Mouse (Mus musculus): ENCODE measurements around the gene Mta1. TPM values are rescaled to one million over a fixed set of nuclear protein-coding genes. Genes with fewer than 3 reads are reported as not detected.

The Mta1 gene
- total RNA-seq, 1 experiment from 2014 or later: 53.3 TPM

DNA sequence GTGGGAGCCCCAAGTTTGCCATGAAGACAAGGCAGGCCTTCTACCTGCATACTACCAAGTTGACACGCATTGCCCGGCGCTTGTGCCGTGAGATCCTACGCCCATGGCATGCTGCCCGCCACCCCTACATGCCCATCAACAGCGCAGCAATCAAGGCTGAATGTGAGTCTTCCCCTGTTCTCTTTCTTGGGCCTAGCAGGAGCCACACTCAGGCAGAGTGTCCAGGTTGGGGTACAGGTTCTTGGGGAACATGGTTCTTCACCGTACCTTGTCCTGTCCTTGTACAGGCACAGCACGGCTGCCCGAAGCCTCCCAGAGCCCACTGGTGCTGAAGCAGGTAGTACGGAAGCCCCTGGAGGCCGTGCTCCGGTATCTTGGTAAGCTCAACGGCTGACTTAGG is 33.5 kb downstream of the Mta1 start:
- no peak for ATAC-seq (replicated peaks; ENCODE audit: low read depth, poor library complexity, severe bottlenecking)

- no peak for ATAC-seq (replicated peaks; ENCODE audit: low read depth, poor library complexity, severe bottlenecking)
Measured at GRCm38 (mm10) chr12:113132567-113132966, 34.5 kb downstream of the Mta1 start.

GRCm38 (mm10) chr12:113133260-113133659 is 35.2 kb downstream of the Mta1 start:
- no peak for ATAC-seq (replicated peaks; ENCODE audit: low read depth, poor library complexity, severe bottlenecking)

DNA sequence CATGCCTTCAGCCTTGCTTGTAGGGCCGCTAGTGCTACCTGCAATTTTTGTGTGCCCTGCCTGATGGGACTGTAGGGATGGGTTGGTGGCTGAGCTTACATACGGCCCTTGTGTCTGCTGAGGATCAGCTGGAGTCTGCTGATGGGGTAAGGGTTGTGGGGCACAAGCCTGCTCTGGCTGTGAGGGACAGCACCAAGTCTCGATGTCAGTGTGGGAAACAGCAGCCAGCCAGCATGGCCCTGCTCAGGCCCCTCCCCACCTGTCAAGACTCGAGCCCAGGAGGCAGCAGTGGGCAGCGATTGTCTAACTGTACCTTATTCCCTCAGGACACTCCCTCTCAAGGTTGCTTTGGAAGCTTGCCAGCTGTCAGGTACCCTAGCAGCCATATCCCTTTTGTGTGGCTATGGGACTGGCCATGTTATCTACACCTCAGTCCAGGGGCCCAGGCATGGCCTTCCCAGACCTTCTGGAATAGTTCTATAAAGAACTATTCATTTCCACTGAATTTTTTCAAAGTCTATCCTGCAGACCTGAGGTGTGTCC is 35.9 kb downstream of the Mta1 start:
- no peak for ATAC-seq (replicated peaks; ENCODE audit: low read depth, poor library complexity, severe bottlenecking)

DNA sequence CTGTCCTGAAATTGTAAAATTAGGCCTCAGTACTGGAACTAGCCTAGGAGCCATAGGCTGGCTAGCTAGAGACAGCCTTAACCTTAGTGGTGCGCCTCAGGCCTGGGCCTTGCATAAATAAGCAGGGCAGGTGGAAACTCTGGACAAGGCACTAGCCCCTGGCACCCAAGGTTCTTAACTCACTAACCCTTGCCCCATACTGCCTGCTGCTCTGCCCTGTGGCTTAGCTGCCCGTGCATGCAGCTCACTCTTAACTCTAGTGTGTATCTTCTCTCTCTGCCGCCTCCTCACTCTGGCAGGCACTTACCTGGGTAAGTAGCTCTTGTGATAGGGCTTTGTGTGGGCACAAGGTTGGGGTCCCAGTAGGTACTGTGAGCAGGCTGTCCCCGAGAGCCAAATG is 36.4 kb downstream of the Mta1 start:
- no peak for ATAC-seq (replicated peaks; ENCODE audit: low read depth, poor library complexity, severe bottlenecking)

DNA sequence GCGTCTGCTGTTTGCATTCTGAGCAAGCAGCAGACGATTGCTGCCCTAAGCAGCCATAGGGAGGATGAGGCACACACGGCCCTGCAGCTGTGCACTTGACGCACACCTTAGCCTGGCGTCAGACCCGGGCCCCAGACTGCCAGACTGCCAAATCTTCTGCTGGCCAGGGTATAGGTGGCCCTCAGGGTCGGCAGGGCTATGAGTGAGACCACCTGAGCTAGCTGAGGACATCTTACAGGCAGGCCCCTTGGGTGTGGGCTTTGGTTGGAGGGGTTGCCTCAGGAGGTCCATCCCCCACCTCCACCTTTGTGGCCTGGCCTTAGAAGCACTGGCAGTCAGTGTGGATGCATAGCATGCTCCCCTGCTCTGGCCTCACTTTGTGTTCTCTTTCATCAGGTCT is 37.3 kb downstream of the Mta1 start:
- ATAC-seq (replicated peaks; ENCODE audit: low read depth, poor library complexity, severe bottlenecking): no peak

DNA sequence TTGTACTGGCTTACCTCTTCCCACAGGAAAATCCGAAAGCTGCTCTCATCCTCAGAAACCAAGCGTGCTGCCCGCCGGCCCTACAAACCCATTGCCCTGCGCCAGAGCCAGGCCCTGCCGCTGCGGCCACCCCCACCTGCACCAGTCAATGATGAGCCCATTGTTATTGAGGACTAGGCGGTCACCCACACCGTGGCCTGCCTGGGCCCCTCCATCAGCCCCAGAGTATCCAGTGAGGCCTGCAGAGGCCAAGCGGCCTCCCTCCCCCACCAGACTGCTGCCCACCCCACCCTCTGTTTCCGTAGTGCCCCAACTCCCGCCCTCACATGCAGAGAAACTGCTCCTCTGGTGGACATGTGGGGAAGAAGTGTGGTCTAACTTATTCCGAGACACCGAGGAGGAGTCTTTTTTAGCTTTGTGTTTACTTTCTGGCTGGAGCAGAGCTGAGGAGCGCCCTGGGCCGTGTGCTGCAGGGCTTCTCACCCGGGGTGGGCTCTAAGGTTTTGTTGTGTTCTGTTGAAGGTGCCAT is 38.5 kb downstream of the Mta1 start:
- ATAC-seq (replicated peaks; ENCODE audit: low read depth, poor library complexity, severe bottlenecking): no peak

GRCm38 (mm10) chr12:113137260-113138213 is 39.5 kb downstream of the Mta1 start:
- ATAC-seq (replicated peaks; ENCODE audit: low read depth, poor library complexity, severe bottlenecking): no peak

DNA sequence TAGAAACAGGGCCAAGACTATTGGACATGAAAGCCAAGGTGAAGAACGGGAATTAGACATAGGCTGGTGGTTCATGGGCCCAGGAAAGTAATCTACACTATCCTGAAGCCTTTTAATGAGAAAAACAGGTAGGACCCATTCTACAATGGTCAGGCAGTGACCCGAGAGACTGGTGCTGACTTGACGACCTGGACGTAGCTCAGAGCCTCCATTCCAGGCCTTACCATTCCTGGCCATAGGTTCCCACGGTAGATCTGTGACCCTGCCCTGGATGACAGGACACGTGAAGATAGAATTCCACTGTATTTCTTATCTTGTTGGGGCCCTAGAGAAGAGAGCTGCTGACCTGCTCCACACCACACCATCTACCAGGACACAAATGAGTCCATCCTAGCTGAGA is 40.2 kb downstream of the Mta1 start:
- no peak for ATAC-seq (replicated peaks; ENCODE audit: low read depth, poor library complexity, severe bottlenecking)

DNA sequence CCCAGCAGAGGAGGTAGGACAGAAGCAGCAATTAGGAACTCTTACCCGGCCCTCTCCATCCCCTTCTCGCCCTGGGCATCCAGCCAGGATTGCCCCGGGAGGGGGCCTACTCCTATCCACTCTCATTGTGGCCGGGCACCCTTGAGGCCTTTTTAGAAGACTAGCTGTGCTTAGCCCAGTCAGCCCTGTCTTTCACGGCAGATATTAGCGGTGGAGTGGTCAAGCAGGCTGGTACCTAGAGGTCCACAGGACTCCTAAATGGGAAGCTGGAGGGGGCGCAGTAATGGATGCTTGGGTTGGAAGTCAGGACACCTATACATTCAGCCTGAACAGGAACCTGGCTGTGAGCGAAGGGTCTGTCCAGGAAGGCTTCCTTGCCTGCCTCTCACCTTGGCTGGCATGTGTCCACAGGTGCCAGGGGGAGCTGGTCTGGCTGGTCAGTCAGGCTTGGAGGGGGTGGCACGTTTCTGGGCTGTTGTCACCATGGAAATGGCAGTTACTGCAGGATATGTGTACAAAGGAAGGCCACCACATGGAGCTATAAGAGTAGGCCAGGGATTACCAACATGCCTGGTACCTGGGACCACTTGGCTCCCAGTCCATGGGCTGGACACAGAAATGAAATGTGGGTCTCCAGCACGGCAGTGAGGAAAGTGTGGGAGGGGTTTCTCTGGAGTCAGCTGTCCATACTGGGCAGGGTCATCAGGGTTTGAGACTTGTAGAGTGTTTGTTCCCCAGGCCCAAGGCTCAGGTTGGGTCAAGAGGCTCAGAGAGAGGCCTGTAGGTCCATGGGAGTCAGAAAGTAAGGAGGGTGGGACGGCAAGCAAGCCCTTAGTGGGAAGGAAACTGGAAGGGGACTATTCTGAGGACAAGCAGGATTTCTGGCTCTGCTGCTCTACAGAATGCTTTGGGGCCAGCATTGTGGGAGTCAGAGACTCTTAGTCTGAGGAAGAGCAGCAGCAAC is 41.1 kb downstream of the Mta1 start:
- ATAC-seq (replicated peaks; ENCODE audit: low read depth, poor library complexity, severe bottlenecking): no peak

DNA sequence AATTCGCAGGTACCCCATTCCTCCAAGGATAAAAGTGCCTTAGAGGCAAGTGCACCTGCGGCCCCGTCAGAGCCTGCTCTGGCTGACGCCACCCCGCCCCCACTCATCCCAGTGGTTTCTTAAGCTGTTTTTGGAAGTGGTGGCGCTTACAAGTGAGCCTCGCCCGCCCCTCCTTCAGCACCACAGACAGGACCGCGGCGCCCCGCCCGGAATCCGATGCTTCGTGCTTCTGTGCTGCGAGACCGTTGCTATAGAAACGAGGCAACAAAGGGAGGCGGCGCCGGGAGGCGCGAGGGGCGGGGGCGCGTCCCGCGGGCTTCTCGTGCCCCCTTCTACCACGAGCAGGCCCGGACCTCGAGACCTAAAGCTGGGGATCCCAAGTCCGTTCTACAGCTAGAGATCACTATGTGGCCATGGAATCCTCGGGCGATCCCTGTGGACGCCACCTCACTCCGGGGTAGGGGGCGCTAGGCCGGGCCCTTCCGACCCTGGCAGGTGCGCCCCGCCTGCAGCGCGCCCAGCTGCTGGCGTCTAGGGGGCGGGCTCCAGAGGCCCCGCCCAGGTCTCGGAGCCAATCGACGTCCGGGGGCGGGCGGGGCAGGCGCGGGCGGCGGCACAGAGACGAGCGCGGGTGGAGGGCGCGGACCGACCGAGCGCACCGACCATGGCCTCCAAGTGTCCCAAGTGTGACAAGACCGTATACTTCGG is 42.0 kb downstream of the Mta1 start, which contains the start of gene Crip2:
Gene Crip2, plus strand, starts transcription at position 329 of the 708 bp plus-strand sequence.
- ATAC-seq (replicated peaks; ENCODE audit: low read depth, poor library complexity, severe bottlenecking): peak; percentile 62

DNA sequence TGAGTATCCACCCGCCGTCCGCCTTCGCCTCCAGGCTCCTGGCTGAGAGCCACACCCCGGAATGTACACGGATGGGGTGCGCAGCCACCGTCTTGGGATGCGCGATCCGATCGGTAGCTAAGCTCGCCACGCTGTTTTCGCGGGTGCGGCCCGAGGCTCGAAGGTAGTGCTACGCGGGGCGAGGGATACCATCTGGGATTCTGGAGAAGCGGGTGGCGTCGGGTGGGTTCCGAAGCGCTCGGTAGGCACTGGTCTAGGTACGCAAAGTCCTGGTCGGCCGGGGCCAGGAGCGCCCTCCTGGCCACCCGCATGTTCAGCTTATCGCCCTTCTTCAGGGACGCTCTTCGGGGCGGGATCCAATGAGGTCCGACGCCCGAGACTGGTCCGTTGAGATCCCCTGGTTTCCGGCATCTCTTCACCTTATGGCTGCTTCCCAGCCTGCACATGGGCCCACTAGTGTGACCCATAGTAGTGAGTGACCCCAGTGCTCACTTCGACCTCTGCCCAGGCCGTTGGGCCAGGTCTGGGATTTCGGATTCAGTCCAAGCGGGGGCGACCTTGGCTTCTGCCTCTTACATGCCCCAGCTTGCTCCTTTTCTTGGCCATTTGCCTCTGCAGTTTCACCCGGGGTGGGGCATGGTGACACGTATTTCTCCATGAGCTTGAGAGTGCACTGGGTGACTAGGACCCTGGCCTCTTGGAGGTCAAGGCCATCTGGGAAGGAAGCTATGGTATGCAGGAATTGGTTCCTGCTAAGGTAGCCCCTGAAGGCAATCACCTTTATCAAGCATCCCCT is 42.7 kb downstream of the Mta1 start:
- ATAC-seq (replicated peaks; ENCODE audit: low read depth, poor library complexity, severe bottlenecking): peak; percentile 19

GRCm38 (mm10) chr12:113141531-113141973 is 43.5 kb downstream of the Mta1 start:
- no peak for ATAC-seq (replicated peaks; ENCODE audit: low read depth, poor library complexity, severe bottlenecking)

DNA sequence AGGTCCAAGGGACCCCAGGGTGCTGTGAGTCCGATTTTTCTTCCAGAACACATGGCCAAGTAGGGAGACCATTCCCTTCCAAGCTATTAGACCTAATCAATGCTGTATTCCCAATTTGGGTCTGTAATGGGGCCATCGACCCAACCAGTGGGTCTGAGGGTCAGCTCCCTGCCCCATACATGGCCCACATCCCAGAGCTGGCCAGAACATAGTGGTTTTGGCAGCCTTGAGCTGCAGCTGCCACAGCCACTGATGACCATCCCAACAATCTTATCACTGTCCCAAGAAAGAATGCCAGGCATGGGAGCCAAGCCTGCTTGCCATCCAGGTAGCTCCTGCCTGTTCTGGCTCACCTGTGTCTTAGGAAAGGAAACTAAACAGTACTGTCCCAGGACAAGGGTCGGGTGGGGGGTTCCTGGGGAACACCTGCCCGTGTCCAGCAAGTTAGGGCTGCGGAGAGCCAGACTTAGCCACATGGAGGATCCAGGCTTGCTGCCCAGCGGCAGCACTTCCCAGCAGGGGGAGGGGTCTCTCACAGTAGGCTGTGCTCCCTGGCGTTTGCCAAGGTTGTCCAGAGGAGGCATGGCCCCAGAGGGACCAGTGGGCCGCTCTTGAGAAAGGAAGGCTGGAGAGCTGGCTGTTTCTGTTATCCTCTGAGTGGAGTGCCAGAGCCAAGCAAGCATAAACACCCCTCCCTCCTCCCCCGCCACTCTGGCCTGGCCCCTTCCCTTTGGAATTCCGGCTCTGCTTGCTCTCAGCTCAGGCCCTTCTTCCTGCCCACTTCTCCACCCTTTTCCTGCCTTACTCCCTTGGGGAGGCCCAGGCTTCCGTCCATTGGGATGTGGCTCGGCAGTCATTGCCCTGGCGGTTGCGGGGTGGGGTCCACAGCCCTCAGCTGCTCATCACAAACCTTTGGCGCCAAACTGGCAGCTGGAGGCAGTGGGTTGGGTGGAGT is 44.2 kb downstream of the Mta1 start:
- no peak for ATAC-seq (replicated peaks; ENCODE audit: low read depth, poor library complexity, severe bottlenecking)

GRCm38 (mm10) chr12:113143164-113143563 is 45.1 kb downstream of the Mta1 start:
- ATAC-seq (replicated peaks; ENCODE audit: low read depth, poor library complexity, severe bottlenecking): no peak

GRCm38 (mm10) chr12:113144001-113144756 is 46.1 kb downstream of the Mta1 start:
- ATAC-seq (replicated peaks; ENCODE audit: low read depth, poor library complexity, severe bottlenecking): no peak

GRCm38 (mm10) chr12:113144886-113145285 is 46.8 kb downstream of the Mta1 start:
- no peak for ATAC-seq (replicated peaks; ENCODE audit: low read depth, poor library complexity, severe bottlenecking)

Measured in common myeloid progenitor, adult 5-6 weeks (primary cell).